Mouse (Mus musculus) urinary bladder, adult 18-20 months (tissue): ENCODE results near the gene Parm1.

Source experiments
- DNase-seq, 2 experiments: peaks; one replicate each; pipeline ENCODE4 v3.0.0; 2022; ENCODE audit warnings: low spot score in 2 of 2, mixed read lengths in 2 of 2

Gene Parm1

GRCm38 (mm10) chr5:91653061-91653915, 135.9 kb downstream of the Parm1 start:
- DNase-seq, result no peak

GRCm38 (mm10) chr5:91654331-91655048, 137.1 kb downstream of the Parm1 start:
- DNase-seq, result no peak

DNA sequence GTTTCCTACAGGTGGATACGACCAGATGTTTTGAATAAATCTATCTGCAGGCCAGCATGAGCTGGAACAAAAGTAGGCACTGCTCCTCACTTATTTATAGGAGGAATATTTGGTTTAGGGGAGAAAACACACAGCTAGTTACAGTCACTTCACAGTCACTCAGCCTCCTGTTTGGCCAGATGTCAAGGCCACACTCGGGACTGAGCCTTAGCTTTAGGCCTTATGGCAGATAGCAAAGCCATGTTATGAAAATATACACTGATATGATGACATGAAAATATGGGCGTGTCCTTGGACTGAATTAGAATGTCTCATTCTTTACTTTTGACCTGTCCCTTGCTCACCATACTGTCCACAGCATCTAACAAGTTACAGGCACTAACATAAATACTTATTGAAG, 137.8 kb downstream of the Parm1 start:
- DNase-seq, result no peak

DNA sequence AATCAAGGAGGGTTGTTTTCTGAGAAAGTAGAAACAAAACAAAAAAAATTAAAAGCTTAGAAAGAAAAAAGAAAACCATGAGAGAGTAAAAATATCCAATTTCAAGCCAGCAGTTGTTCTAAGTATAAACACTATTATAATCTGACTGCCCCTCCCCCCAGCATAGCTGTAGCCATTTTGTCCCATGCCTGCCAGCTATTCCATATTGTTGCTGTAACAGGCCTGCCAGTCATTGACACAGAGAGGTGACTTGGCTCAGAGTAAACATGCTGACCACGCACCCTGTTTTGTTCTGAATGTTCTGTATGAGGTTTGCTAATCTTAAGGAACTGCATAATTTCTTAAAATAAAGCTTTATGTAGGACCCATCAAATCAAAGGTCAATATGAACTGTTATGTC, 145.3 kb downstream of the Parm1 start:
- no peak for DNase-seq

DNA sequence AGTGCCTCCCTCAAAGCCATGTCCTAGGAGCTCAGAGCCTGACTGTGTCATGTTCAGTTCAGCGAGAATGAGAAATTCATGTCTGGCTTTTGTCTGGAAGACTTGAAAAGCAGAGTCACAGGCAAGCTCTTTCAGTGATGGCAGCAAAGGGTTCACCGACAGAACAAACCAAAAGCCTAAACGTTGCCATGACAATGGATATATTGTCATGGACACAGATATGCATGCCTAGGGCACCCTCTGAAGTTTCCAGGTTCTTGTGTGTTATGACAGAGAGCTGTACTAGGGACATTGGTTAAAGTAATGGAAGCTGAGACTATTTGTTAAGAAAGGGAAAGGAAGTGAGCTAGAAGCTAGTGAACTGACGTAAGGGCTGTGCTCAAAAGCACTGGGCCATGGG, 149.7 kb downstream of the Parm1 start:
- DNase-seq, result no peak

GRCm38 (mm10) chr5:91669235-91669634, 151.8 kb downstream of the Parm1 start:
- DNase-seq, result no peak
